Mouse (Mus musculus) gastrocnemius, postnatal 36 days (tissue): ENCODE measurements around the gene Ip6k2. TPM values are rescaled to one million over a fixed set of nuclear protein-coding genes. Genes with fewer than 3 reads are reported as not detected.

Experiments
- microRNA-seq, 2 experiments: library from miRNA; unstranded; fragments of <30 nt; microRNA quantifications; one replicate each; pipeline ENCODE4 v1.2.0; 2021
- total RNA-seq, 2 experiments: library from RNA; stranded (reverse); gene quantifications; 2 replicates each; pipeline ENCODE4 v1.2.3; 2021

Ip6k2 gene
- total RNA-seq, 2 experiments from 2014 or later: 9.9 to 14.5 TPM

Small RNA genes lying within 50 kb of the gene (microRNA-seq; reads per million reads assigned to microRNA genes)
- gene Gm23156: 0 reads per million in 2 experiments

Other genes with a start within 250 kb of the Ip6k2 start
- gene Impdh2, start 223.5 kb upstream of the Ip6k2 start, total RNA-seq: 10 to 100 TPM; 47.6 to 58.0 TPM
- 10 to 100 TPM; 29.2 to 29.6 TPM for gene Ndufaf3, start 216.4 kb upstream of the Ip6k2 start, total RNA-seq
- 10 to 100 TPM; 10.1 to 12.3 TPM for gene Dalrd3, start 213.9 kb upstream of the Ip6k2 start, total RNA-seq
- 1 to 10 TPM; 4.6 to 5.6 TPM for gene Wdr6, start 205.1 kb upstream of the Ip6k2 start, total RNA-seq
- gene P4htm, start 186.1 kb upstream of the Ip6k2 start, total RNA-seq: 1 to 10 TPM; 3.1 to 3.5 TPM
- gene Arih2, start 134.4 kb upstream of the Ip6k2 start, total RNA-seq: 10 to 100 TPM; 63.2 to 64.7 TPM
- gene Slc25a20, start 121.7 kb upstream of the Ip6k2 start, total RNA-seq: 10 to 100 TPM; 59.0 to 75.5 TPM
- 100 to 1,000 TPM; 129 to 157 TPM for gene Prkar2a, start 94.5 kb upstream of the Ip6k2 start, total RNA-seq
- 1 to 10 TPM; 2.8 to 3.2 TPM for gene Nckipsd, start 24.6 kb downstream of the Ip6k2 start, total RNA-seq
- gene Celsr3, start 42.5 kb downstream of the Ip6k2 start, total RNA-seq: not detected
- gene Slc26a6, start 69.5 kb downstream of the Ip6k2 start, total RNA-seq: 10 to 100 TPM; 16.5 to 19.3 TPM
- not detected for gene Tmem89, start 130.8 kb downstream of the Ip6k2 start, total RNA-seq
- gene Uqcrc1, start 152.8 kb downstream of the Ip6k2 start, total RNA-seq: 1,000 to 10,000 TPM; 1,038 to 1,084 TPM
- gene Col7a1, start 169.8 kb downstream of the Ip6k2 start, total RNA-seq: 1 to 10 TPM; 2.4 TPM
- gene Ucn2, start 202.2 kb downstream of the Ip6k2 start, total RNA-seq: under 1 TPM; 0.23 to 0.67 TPM
- 10 to 100 TPM; 37.3 to 46.3 TPM for gene Pfkfb4, start 208.0 kb downstream of the Ip6k2 start, total RNA-seq